Mouse (Mus musculus): ENCODE measurements at regions not wholly inside any gene's neighbourhood (a gene's known extent, or its start where the extent isn't known, plus 50 kb on each side); places are given as distances from the start of the nearest gene placed in this dataset.

- H3K4me3 ChIP-seq (ENCODE audit: low read depth, low read length), result no peak overlapping the region
- H3K9ac ChIP-seq, result no peak overlapping the region
- H3K9me3 ChIP-seq (ENCODE audit: low read length), result 0 out of 2 replicates have a peak, but pooled peaks cover 4% of the 10 kb centered on the region
- ATAC-seq (no peak), DNase-seq (no peak)
- 0 out of 2 replicates have a peak, but pooled peaks cover 6% of the 10 kb centered on the region for H3K4me1 ChIP-seq (ENCODE audit: insufficient read depth)
- H3K4me2 ChIP-seq (ENCODE audit: low read depth), result no peak overlapping the region
- no peak for TF ChIP-seq CTCF (IDR thresholded peaks at IDR 0.05; ENCODE audit: low read depth)
- no peaks in the 10 kb centered on the region for H3K27me3 ChIP-seq (ENCODE audit: insufficient read depth, low read length)
- H3K27ac ChIP-seq (ENCODE audit: low read depth, low read length), result no peak overlapping the region
- WGBS, result 92% methylated on average over 3 of the region's 3 CpGs
- H3K36me3 ChIP-seq (ENCODE audit: insufficient read depth), result no peaks in the 10 kb centered on the region
Observed at GRCm38 (mm10) chr8:44828026-44828425, 107.2 kb upstream of the Fat1 start.

- H3K9me3 ChIP-seq (ENCODE audit: low read length), result no peaks in the 10 kb centered on the region
- 67% methylated on average over 8 of the region's 8 CpGs for WGBS
- no peak overlapping the region for H3K27ac ChIP-seq (ENCODE audit: low read depth, low read length)
- H3K4me1 ChIP-seq (ENCODE audit: insufficient read depth), result no peaks in the 10 kb centered on the region
- no peak overlapping the region for H3K4me3 ChIP-seq (ENCODE audit: low read depth, low read length)
- DNase-seq (no peak), ATAC-seq (no peak)
- H3K4me2 ChIP-seq (ENCODE audit: low read depth), result no peak overlapping the region
- H3K27me3 ChIP-seq (ENCODE audit: insufficient read depth, low read length), result no peaks in the 10 kb centered on the region
- no peaks in the 10 kb centered on the region for H3K36me3 ChIP-seq (ENCODE audit: insufficient read depth)
- TF ChIP-seq CTCF (IDR thresholded peaks at IDR 0.05; ENCODE audit: low read depth), result no peak
- no peak overlapping the region for H3K9ac ChIP-seq
Observed at GRCm38 (mm10) chr8:44838431-44838830, 96.8 kb upstream of the Fat1 start.

GRCm38 (mm10) chr8:44839504-44840209 is 95.6 kb upstream of the Fat1 start:
- whole genome bisulfite sequencing, result 26% methylated on average over 13 of the region's 13 CpGs
- Histone ChIP-seq H3K4me2 (ENCODE audit: low read depth) (peak overlapping the region; percentile 25), H3K36me3 (ENCODE audit: insufficient read depth) (no peaks in the 10 kb centered on the region), H3K27ac (ENCODE audit: low read depth, low read length) (no peak overlapping the region), H3K4me1 (ENCODE audit: insufficient read depth) (no peaks in the 10 kb centered on the region), H3K9me3 (ENCODE audit: low read length) (no peaks in the 10 kb centered on the region), H3K27me3 (ENCODE audit: insufficient read depth, low read length) (no peaks in the 10 kb centered on the region), H3K4me3 (ENCODE audit: low read depth, low read length) (no peak overlapping the region), H3K9ac (no peak overlapping the region)
- ATAC-seq (peak; percentile 79), DNase-seq (peak; percentile 54)
- TF ChIP-seq CTCF (IDR thresholded peaks at IDR 0.05; ENCODE audit: low read depth), result no peak

- Histone ChIP-seq H3K27me3 (ENCODE audit: insufficient read depth, low read length) (no peaks in the 10 kb centered on the region), H3K27ac (ENCODE audit: low read depth, low read length) (no peak overlapping the region), H3K36me3 (ENCODE audit: insufficient read depth) (no peaks in the 10 kb centered on the region), H3K9me3 (ENCODE audit: low read length) (no peaks in the 10 kb centered on the region), H3K4me3 (ENCODE audit: low read depth, low read length) (no peak overlapping the region), H3K4me1 (ENCODE audit: insufficient read depth) (no peaks in the 10 kb centered on the region), H3K9ac (no peak overlapping the region), H3K4me2 (ENCODE audit: low read depth) (no peak overlapping the region)
- 27% methylated on average over 3 of the region's 3 CpGs for WGBS
- no peak for TF ChIP-seq CTCF (IDR thresholded peaks at IDR 0.05; ENCODE audit: low read depth)
- ATAC-seq, result no peak
- no peak for DNase-seq
Observed at GRCm38 (mm10) chr8:44840646-44841045, 94.6 kb upstream of the Fat1 start.

GRCm38 (mm10) chr8:44844362-44844761 is 90.9 kb upstream of the Fat1 start:
- TF ChIP-seq CTCF (IDR thresholded peaks at IDR 0.05; ENCODE audit: low read depth), result no peak
- DNase-seq (no peak), ATAC-seq (no peak)
- Histone ChIP-seq H3K4me3 (ENCODE audit: low read depth, low read length) (no peak overlapping the region), H3K9ac (no peak overlapping the region), H3K36me3 (ENCODE audit: insufficient read depth) (no peaks in the 10 kb centered on the region), H3K27ac (ENCODE audit: low read depth, low read length) (no peak overlapping the region), H3K27me3 (ENCODE audit: insufficient read depth, low read length) (no peaks in the 10 kb centered on the region), H3K4me1 (ENCODE audit: insufficient read depth) (no peaks in the 10 kb centered on the region), H3K4me2 (ENCODE audit: low read depth) (no peak overlapping the region), H3K9me3 (ENCODE audit: low read length) (no peaks in the 10 kb centered on the region)
- WGBS, result 83% methylated on average over 1 of the region's 1 CpGs

GRCm38 (mm10) chr8:44852223-44852622 is 83.0 kb upstream of the Fat1 start:
- ATAC-seq, result no peak
- no peaks in the 10 kb centered on the region for H3K27me3 ChIP-seq (ENCODE audit: insufficient read depth, low read length)
- 86% methylated on average over 4 of the region's 4 CpGs for WGBS

GRCm38 (mm10) chr8:44855115-44855514 is 80.1 kb upstream of the Fat1 start:
- no peaks in the 10 kb centered on the region for H3K9me3 ChIP-seq (ENCODE audit: low read length)
- DNase-seq, result no peak
- H3K27me3 ChIP-seq (ENCODE audit: insufficient read depth, low read length), result no peaks in the 10 kb centered on the region
- H3K36me3 ChIP-seq (ENCODE audit: insufficient read depth), result no peaks in the 10 kb centered on the region
- no peak overlapping the region for H3K27ac ChIP-seq (ENCODE audit: low read depth, low read length)
- no peak for TF ChIP-seq CTCF (IDR thresholded peaks at IDR 0.05; ENCODE audit: low read depth)
- no peak overlapping the region for H3K9ac ChIP-seq
- H3K4me1 ChIP-seq (ENCODE audit: insufficient read depth), result no peaks in the 10 kb centered on the region
- no peak overlapping the region for H3K4me2 ChIP-seq (ENCODE audit: low read depth)
- H3K4me3 ChIP-seq (ENCODE audit: low read depth, low read length), result no peak overlapping the region
- ATAC-seq, result no peak
- 73% methylated on average over 4 of the region's 4 CpGs for WGBS

More at GRCm38 (mm10) chr8:44852223-44852622, 83.0 kb upstream of the Fat1 start:
- DNase-seq, result no peak
- Histone ChIP-seq H3K27ac (ENCODE audit: low read depth, low read length) (no peak overlapping the region), H3K4me3 (ENCODE audit: low read depth, low read length) (no peak overlapping the region), H3K4me2 (ENCODE audit: low read depth) (no peak overlapping the region), H3K9me3 (ENCODE audit: low read length) (no peaks in the 10 kb centered on the region), H3K36me3 (ENCODE audit: insufficient read depth) (no peaks in the 10 kb centered on the region), H3K4me1 (ENCODE audit: insufficient read depth) (no peaks in the 10 kb centered on the region), H3K9ac (no peak overlapping the region)
- no peak for TF ChIP-seq CTCF (IDR thresholded peaks at IDR 0.05; ENCODE audit: low read depth)
